Mouse (Mus musculus) B cell, adult 2 months (primary cell): Measurements from ENCODE around the gene Kcnq1.

Experiments used
- DNase-seq, 2 experiments: peaks; one replicate each; pipeline ENCODE4 v3.0.0; 2022

Kcnq1 gene

GRCm38 (mm10) chr7:143188589-143188988 is 82.4 kb downstream of the Kcnq1 start:
- no peak for DNase-seq

- no peak for DNase-seq
Measured at GRCm38 (mm10) chr7:143189965-143190722, 84.0 kb downstream of the Kcnq1 start.

- no peak for DNase-seq
Measured at GRCm38 (mm10) chr7:143190911-143191310, 84.7 kb downstream of the Kcnq1 start.

GRCm38 (mm10) chr7:143192392-143192791 is 86.2 kb downstream of the Kcnq1 start:
- no peak for DNase-seq

GRCm38 (mm10) chr7:143194064-143194463 is 87.9 kb downstream of the Kcnq1 start:
- DNase-seq = no peak

- no peak for DNase-seq
Measured at GRCm38 (mm10) chr7:143197951-143198440, 91.8 kb downstream of the Kcnq1 start.

GRCm38 (mm10) chr7:143198443-143198842 is 92.3 kb downstream of the Kcnq1 start:
- no peak for DNase-seq

GRCm38 (mm10) chr7:143201255-143201654 is 95.1 kb downstream of the Kcnq1 start:
- DNase-seq = no peak

GRCm38 (mm10) chr7:143203897-143204296 is 97.7 kb downstream of the Kcnq1 start:
- no peak for DNase-seq

- DNase-seq = no peak
Measured at GRCm38 (mm10) chr7:143207044-143207443, 100.9 kb downstream of the Kcnq1 start.

- no peak for DNase-seq
Measured at GRCm38 (mm10) chr7:143210796-143211195, 104.6 kb downstream of the Kcnq1 start.

GRCm38 (mm10) chr7:143251206-143251605 is 145.0 kb downstream of the Kcnq1 start:
- DNase-seq = no peak

- no peak for DNase-seq
Measured at GRCm38 (mm10) chr7:143253126-143253871, 147.1 kb downstream of the Kcnq1 start.

GRCm38 (mm10) chr7:143254901-143255300 is 148.7 kb downstream of the Kcnq1 start:
- no peak for DNase-seq

- no peak for DNase-seq
Measured at GRCm38 (mm10) chr7:143261246-143261645, 155.1 kb downstream of the Kcnq1 start.

- no peak for DNase-seq
Measured at GRCm38 (mm10) chr7:143263557-143263956, 157.4 kb downstream of the Kcnq1 start.

GRCm38 (mm10) chr7:143263966-143264365 is 157.8 kb downstream of the Kcnq1 start:
- DNase-seq = no peak

- no peak for DNase-seq
Measured at GRCm38 (mm10) chr7:143265386-143265785, 159.2 kb downstream of the Kcnq1 start.

- no peak for DNase-seq
Measured at GRCm38 (mm10) chr7:143265829-143266438, 159.8 kb downstream of the Kcnq1 start.

GRCm38 (mm10) chr7:143273747-143274146 is 167.6 kb downstream of the Kcnq1 start:
- DNase-seq = no peak

- no peak for DNase-seq
Measured at GRCm38 (mm10) chr7:143275030-143275429, 168.9 kb downstream of the Kcnq1 start.

- DNase-seq = no peak
Measured at GRCm38 (mm10) chr7:143283625-143284024, 177.5 kb downstream of the Kcnq1 start.

- DNase-seq = no peak
Measured at GRCm38 (mm10) chr7:143284866-143285265, 178.7 kb downstream of the Kcnq1 start.

GRCm38 (mm10) chr7:143285440-143285839 is 179.3 kb downstream of the Kcnq1 start:
- peak; percentile 6 to 9 for DNase-seq
